Mouse (Mus musculus) layer of hippocampus, adult 6 months (tissue): Measurements from ENCODE around the gene Ankrd6. TPM values are rescaled to one million over a fixed set of nuclear protein-coding genes. Genes with fewer than 3 reads are reported as not detected.

Experiments used
- long read RNA-seq, 2 experiments: library from polyadenylated mRNA; unstranded; transcript quantifications; one replicate each; pipeline ENCODE4 v2.0.0; 2019 to 2020
- polyA plus RNA-seq: library from polyadenylated mRNA; unstranded; fragments of <200 nt; fragmentation: Nextera tagmentation; gene quantifications from 2 replicates; pipeline ENCODE4 v1.2.3, GENCODE M21; 2021

Ankrd6 gene
- 11.5 and 12.9 TPM in 2 replicates for polyA plus RNA-seq
- long read RNA-seq, experiment 1, full-length matches to known transcripts, result 1 of 14 reads
- long read RNA-seq, experiment 1, partial matches to known transcripts, result 2 of 14 reads
- long read RNA-seq, experiment 1, other reads (novel, unspliced or antisense), result 11 of 14 reads
- long read RNA-seq, experiment 2, full-length matches to known transcripts, result 29 of 80 reads
- long read RNA-seq, experiment 2, partial matches to known transcripts, result 7 of 80 reads
- long read RNA-seq, experiment 2, other reads (novel, unspliced or antisense), result 44 of 80 reads

GRCm38 (mm10) chr4:32950356-32951034 is at the start of gene Ankrd6:
Gene Ankrd6, minus strand, starts transcription at chr4:32950841.

GRCm38 (mm10) chr4:32982716-32983175 is 32.1 kb upstream of the Ankrd6 start, which contains the start of gene Rragd:
Gene Rragd, plus strand, starts transcription at chr4:32983037.

GRCm38 (mm10) chr4:32799966-32800576 is 150.6 kb downstream of the Ankrd6 start, which contains the start of gene Lyrm2:
Gene Lyrm2, plus strand, starts transcription at chr4:32800253.

Other genes with a start within 250 kb of the Ankrd6 start
- gene Lyrm2, start 150.6 kb downstream of the Ankrd6 start, polyA plus RNA-seq, result 91.3 and 105 TPM in 2 replicates
- gene Rragd, start 32.2 kb upstream of the Ankrd6 start, polyA plus RNA-seq, result 10.9 and 17.6 TPM in 2 replicates
- gene Ube2j1, start 80.6 kb upstream of the Ankrd6 start, polyA plus RNA-seq, result 28.7 and 31.9 TPM in 2 replicates
- 0.98 and 1.3 TPM in 2 replicates for gene Gabrr2, start 112.2 kb upstream of the Ankrd6 start, polyA plus RNA-seq
- not detected in 2 replicates for gene Gabrr1, start 181.7 kb upstream of the Ankrd6 start, polyA plus RNA-seq
- gene Pm20d2, start 238.9 kb upstream of the Ankrd6 start, polyA plus RNA-seq, result 1.8 and 1.9 TPM in 2 replicates